Mouse (Mus musculus): ENCODE results near the gene Fli1.

Gene Fli1

GRCm38 (mm10) chr9:32474621-32475390, 67.9 kb downstream of the Fli1 start:
- peak; percentile 18 to 26 for DNase-seq (ENCODE audit: low read depth in 1 of 2, low spot score in 2 of 2)

GRCm38 (mm10) chr9:32472346-32472745, 70.3 kb downstream of the Fli1 start:
- no peak for DNase-seq (ENCODE audit: low read depth in 1 of 2, low spot score in 2 of 2)

- no peak for DNase-seq (ENCODE audit: low read depth in 1 of 2, low spot score in 2 of 2)
These were observed 73.4 kb downstream of the Fli1 start for GRCm38 (mm10) chr9:32469123-32469751.

- DNase-seq (ENCODE audit: low read depth in 1 of 2, low spot score in 2 of 2) = no peak
These were observed 74.3 kb downstream of the Fli1 start for GRCm38 (mm10) chr9:32468313-32468712.

- no peak for DNase-seq (ENCODE audit: low read depth in 1 of 2, low spot score in 2 of 2)
These were observed 75.2 kb downstream of the Fli1 start for GRCm38 (mm10) chr9:32467443-32467842.

GRCm38 (mm10) chr9:32466861-32467260, 75.8 kb downstream of the Fli1 start:
- no peak for DNase-seq (ENCODE audit: low read depth in 1 of 2, low spot score in 2 of 2)

- DNase-seq (ENCODE audit: low read depth in 1 of 2, low spot score in 2 of 2) = no peak
These were observed 86.0 kb downstream of the Fli1 start for GRCm38 (mm10) chr9:32456707-32457106.

DNA sequence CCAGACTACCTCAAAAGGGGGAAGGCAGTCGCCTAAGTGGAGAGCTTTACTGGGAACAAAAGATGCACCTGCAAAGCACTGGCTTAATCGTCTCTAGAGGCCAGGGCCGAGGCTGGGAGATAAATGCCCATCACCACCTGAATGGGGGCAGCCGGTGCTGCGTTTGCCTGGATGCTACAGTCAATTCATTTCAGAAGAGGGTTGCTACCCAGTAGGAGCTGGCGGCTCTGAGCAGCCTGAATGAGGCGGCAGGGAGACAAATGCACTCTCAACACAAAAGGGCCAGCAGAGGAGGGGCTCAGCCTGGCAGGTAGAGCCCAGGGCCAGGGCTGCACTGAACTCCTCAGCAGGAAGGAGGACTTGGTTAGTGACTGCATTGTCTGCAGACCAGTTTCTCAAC, 92.5 kb downstream of the Fli1 start:
- DNase-seq (ENCODE audit: low read depth in 1 of 2, low spot score in 2 of 2) = no peak

DNA sequence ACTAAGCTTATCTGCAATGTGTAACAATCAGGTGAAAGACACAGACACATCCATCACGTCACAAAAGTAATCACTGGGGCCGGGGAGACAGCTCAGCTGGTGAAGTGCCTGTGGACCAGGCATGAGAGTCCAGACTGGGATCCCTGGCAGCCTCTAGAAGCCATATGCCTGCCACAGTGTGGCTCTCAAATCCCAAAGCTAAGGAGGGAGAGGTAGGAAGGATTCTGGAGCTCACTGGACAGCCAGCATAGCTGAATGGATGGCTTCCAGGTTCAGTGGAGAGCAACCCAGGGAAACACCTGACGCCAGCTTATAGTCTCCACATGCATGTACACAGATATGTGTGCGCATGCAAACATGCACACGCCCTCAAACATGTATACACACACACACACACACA, 93.9 kb downstream of the Fli1 start:
- DNase-seq (ENCODE audit: low read depth in 1 of 2, low spot score in 2 of 2) = no peak

DNA sequence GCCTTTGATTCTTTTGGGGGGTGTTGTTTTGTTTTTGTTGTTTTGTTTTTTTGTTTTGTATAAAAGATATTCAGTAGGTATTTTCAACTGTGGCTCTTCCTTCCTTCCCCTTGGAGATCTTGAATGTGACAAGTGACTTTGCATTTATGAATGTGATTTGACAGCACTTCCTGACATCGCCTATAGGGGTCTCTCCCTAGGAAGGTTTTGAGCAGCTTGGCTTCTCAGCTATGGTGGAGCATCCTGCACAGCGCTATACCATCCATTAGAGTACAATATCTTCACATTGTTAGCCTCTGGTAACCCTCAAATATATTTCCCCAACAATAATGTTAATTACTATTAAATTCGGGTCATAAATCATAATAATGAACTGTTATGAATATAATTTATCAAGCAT, 96.9 kb downstream of the Fli1 start:
- no peak for DNase-seq (ENCODE audit: low read depth in 1 of 2, low spot score in 2 of 2)

GRCm38 (mm10) chr9:32444453-32445201, 98.0 kb downstream of the Fli1 start:
- no peak for DNase-seq (ENCODE audit: low read depth in 1 of 2, low spot score in 2 of 2)

DNA sequence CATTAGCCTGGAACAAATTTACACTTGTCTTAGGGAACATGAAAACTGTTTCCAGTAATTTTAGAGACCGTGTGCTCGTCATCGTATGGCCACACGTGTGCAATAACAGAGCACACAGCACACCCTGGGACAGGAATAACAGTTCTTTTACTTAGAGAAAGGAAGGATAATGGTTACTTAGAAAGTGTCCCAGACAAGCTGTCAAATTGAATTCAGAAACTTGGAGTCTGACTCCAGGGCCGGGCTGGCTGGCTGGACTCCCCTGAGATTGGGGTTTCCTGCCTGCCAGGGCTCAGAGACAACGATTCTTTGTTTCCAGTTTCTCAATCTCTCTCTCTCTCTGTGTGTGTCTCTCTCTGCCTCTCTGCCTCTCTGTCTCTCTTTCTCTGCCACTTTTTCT, 98.8 kb downstream of the Fli1 start:
- DNase-seq (ENCODE audit: low read depth in 1 of 2, low spot score in 2 of 2) = no peak

DNA sequence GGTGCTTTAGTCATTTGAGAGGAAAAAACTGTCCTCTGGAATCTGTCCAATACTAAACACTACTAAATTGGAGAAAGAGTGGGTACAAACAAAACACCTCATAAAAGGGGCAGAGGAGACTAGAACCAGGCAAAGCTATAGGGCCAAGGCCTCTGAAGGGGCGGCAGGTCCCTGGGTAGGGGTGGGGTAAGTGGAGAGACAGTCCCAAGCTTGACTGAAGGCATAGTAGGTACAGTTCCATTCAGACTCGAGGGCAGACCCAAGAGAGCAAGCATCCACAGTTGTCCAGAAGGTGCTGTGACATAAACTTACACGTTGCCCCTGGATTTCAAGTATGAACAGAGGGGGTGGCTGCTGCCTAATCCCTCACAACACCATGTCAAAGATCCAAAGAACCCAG, 99.5 kb downstream of the Fli1 start:
- DNase-seq (ENCODE audit: low read depth in 1 of 2, low spot score in 2 of 2) = no peak

DNA sequence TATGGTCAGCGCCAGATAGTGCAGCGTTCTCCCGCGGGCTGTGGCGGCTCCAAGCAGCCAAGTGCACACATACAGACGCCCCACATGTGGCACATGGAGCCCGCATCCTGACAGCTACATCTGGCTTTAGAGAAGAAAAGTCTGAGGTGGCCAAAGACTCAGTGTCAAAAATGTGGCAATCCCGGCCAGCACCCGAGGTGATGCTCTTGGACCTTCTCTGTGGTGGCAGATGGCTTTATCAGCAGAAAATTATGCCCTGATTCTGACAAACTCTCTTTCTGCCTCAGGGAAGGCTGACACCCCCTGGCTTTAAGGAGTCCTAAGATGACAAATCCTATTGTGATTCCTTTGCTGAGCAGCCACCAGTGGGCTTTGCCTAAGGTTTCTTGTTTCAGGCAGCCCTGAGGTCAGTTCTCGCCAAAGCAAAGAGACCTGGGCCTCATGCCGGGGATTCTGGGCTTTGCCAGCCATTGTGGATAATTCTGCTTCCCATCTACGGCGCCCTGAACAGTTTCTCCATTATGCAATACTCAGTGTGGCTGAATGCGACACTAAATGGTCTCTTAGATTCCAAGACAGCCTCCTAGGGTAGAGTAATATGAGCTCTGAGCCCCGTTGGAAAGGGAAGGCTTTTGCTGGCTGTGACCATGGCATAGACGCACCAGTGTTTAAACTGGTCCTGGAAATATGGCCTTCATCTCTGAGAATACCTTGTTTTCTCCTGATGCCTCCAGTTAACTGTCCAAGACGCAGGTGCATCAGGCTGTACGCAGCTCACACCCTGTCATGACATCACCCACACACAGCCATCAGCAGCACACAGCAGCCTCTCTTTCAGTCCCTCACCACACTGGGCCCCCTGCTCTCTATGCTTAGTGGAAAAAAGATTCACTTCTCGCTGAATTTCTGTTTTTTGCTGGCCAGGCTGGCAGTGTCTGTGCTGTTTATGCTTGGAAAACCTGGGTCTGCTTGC, 108.1 kb downstream of the Fli1 start:
- DNase-seq (ENCODE audit: low read depth in 1 of 2, low spot score in 2 of 2) = no peak

DNA sequence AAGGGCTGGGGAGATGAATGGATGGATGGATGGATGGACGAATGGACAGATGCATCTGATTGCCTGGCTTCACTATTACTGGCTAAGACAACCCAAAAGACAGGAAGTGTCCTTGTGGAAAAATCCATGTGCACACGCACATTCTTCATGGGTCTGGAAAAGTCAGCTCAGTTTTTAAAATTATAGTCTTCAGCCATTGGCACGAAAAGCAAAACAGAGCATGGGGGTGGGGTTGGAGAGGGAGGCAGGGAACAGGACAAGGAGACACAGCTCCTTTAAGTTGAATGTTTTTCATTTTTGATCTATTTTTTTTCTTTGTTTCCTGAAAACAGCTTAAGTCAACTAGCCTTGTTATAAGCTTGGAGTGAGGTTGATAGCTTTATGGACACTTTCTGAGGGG, 111.6 kb downstream of the Fli1 start:
- no peak for DNase-seq (ENCODE audit: low read depth in 1 of 2, low spot score in 2 of 2)

- no peak for DNase-seq (ENCODE audit: low read depth in 1 of 2, low spot score in 2 of 2)
These were observed 117.3 kb downstream of the Fli1 start for GRCm38 (mm10) chr9:32425321-32425720.

DNA sequence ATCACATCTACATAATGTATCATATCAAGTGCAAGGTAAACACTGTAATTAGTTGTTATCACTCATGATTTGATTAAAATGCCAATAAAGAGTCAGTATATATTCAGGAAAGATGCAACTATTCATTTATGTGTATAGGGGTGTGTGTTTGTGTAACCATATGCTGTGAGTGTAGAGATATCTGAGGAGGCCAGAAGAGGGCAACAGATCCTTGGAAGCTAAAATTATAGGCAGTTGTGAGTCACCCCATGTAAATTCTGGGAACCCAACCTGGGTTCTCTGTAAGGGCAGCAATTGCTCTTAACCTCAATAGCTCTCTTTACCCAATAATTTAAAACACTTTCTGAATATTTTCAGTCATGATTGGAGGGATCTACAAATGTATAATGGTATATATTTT, 122.0 kb downstream of the Fli1 start:
- DNase-seq (ENCODE audit: low read depth in 1 of 2, low spot score in 2 of 2) = no peak

GRCm38 (mm10) chr9:32417466-32418116, 125.1 kb downstream of the Fli1 start:
- no peak for DNase-seq (ENCODE audit: low read depth in 1 of 2, low spot score in 2 of 2)

DNA sequence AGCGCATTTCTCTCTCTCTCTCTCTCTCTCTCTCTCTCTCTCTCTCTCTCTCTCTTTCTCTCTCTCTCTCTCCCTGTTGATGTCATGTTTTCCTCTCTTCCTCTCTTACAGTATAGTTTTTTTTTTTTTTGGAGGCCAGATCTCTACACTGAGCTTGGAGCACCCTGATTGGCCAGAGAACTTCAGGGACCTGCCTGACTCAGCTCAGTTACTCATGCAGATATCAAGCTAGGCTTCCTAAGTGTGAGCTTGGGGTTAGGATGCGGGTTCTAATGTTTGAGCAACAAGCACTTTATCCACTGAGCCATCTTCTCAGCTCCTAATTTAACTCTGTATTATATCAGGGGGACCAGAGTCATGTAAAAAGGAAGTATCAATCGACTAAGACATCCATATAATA, 126.7 kb downstream of the Fli1 start:
- no peak for DNase-seq (ENCODE audit: low read depth in 1 of 2, low spot score in 2 of 2)

DNA sequence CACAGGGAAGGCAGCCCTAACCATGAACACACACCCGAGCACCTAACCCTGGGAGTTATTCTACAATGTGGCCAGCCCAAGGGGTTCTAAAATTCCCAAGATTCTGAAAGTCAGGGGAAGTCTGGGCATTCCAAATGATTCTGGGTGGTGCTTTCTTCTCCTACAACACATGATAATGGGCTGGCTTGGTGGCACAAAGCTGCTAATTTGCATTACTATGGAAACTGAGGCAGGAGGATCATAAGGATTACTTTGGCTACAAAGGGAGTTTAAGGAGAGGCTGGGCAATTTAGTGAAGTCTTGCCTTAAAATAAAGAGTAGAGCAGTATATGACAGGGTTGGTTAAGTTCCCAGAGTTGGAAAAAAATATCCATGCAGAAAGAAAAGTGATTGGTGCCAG, 127.7 kb downstream of the Fli1 start:
- DNase-seq (ENCODE audit: low read depth in 1 of 2, low spot score in 2 of 2) = no peak
